Mouse (Mus musculus): Measurements from ENCODE around the gene Iffo1. TPM values are rescaled to one million over a fixed set of nuclear protein-coding genes. Genes with fewer than 3 reads are reported as not detected.

The Iffo1 gene
- polyA plus RNA-seq, 1 experiment from 2014 or later = 10.3 TPM

DNA sequence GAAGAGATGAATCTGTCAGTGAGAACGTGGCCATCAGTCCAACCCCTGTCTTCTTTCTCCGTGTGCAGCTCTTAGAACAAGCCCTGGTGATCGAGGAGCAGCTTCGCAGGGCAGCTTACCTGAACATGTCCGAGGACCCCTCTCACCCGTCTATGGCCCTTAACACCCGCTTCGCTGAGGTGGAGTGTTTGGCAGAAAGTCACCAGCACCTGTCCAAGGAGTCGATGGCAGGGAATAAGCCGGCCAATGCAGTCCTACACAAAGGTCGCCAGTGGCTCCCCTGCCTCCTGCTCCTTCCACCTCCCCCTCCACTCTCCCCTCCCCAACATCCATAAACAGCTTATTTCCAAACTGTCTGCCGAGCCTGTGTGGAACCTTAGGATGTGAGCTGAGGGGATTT, 16.3 kb upstream of the Iffo1 start:
- Histone ChIP-seq H3K9me3 (replicated peaks; ENCODE audit: control insufficient read depth, low read length) (no peaks in the 10 kb centered on the region), H3K9ac (replicated peaks; ENCODE audit: low read length) (no peak overlapping the region), H3K27me3 (ENCODE audit: control insufficient read depth, insufficient read depth, low read length) (no peaks in the 10 kb centered on the region), H3K36me3 (replicated peaks; ENCODE audit: control insufficient read depth, insufficient read depth, low read depth, low read length) (peaks cover 14% of the 10 kb centered on the region), H3K27ac (replicated peaks; ENCODE audit: low read depth, low read length) (no peak overlapping the region), H3K4me3 (ENCODE audit: low read depth, low read length) (no peak overlapping the region), H3K4me1 (ENCODE audit: control insufficient read depth, insufficient read depth, low read length) (no peaks in the 10 kb centered on the region), H3K4me2 (ENCODE audit: low read depth, low read length) (no peak overlapping the region)
- DNase-seq (ENCODE audit: low spot score) = no peak
- no peak for ATAC-seq (replicated peaks; ENCODE audit: insufficient number of reproducible peaks, low FRiP score, low TSS enrichment, low read depth)
- WGBS = 92% methylated on average over 12 of the region's 12 CpGs

DNA sequence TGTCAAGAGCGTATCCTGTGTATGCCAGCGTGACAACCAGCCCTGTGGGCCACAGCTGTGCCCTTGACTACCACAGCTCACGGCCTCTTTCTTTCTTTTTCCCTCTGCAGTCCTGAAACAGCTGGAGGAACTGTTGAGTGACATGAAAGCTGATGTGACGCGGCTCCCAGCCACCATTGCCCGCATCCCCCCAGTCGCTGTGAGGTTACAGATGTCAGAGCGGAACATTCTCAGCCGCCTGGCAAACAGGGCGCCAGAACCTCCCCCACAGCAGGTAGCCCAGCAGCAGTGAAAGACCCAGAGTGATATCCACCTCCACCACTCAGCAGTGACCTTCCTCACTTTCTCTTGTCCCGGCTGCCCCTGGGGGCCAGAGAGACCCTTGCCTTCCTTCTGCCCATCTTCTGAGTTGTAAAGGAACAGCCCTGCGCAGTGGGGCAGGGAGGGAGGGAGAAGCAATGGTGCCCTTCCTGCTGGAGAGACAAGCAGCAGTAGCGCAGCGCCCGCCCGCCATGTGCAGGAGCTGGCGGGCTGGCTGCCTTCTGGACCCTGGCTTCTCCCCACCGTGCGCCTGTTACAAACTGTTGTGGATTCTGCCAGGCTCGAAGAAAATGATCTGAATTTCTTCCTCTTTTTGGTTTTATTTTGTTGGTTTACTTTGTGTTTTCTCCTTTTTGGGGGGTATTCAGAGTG, 15.2 kb upstream of the Iffo1 start:
- Histone ChIP-seq H3K4me1 (ENCODE audit: control insufficient read depth, insufficient read depth, low read length) (no peaks in the 10 kb centered on the region), H3K4me2 (ENCODE audit: low read depth, low read length) (no peak overlapping the region), H3K27me3 (ENCODE audit: control insufficient read depth, insufficient read depth, low read length) (no peaks in the 10 kb centered on the region), H3K4me3 (ENCODE audit: low read depth, low read length) (no peak overlapping the region), H3K9ac (replicated peaks; ENCODE audit: low read length) (no peak overlapping the region), H3K9me3 (replicated peaks; ENCODE audit: control insufficient read depth, low read length) (no peaks in the 10 kb centered on the region), H3K27ac (replicated peaks; ENCODE audit: low read depth, low read length) (no peak overlapping the region), H3K36me3 (replicated peaks; ENCODE audit: control insufficient read depth, insufficient read depth, low read depth, low read length) (peaks cover 10% of the 10 kb centered on the region)
- DNase-seq (ENCODE audit: low spot score) (no peak), ATAC-seq (replicated peaks; ENCODE audit: insufficient number of reproducible peaks, low FRiP score, low TSS enrichment, low read depth) (no peak)
- 90% methylated on average over 20 of the region's 20 CpGs for WGBS

DNA sequence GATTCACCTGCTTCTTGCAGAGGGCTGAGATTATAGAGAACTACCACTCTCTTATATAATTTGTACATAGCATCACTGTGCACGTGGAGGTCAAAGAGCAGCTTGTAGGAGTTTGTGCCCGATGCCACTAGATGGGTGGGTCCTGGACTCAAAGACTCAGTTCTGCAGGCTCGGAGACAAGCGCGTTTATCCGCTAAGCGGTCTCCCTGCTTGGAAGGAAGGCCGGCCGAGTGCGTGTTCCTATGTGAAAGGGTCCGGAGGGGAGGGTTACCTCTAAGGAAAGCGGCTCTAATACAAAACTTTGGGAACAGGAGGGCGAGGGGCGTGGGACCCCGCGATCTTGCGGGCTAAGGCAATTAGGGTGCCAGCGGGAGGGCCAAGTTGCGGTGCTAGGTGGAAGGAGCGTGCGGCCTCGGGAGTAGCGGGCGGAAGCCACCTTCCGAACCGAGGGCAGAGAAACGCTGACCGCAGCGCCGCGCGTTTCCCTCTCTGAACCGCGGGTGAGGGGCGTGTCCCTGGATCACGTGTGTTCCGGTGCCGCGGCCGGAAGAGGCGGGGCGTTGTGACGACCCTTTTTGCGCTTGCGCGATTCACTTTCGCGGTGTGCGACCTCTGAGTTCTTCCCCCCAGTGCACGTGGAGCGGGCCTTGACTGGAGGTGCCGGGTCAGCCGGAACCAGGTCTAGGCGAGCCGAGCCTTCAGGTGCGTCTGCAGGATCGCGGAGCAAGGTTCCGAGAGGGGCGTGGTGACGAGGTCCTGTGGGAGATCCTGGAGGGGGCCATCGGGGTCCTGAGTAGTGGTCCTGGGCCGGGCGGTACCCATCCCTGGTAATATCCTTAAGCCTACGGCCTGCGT, 13.5 kb upstream of the Iffo1 start, which contains the start of gene Nop2:
Nop2 (plus strand) TSS at position 608 of the 855 bp plus-strand sequence.
- no peaks in the 10 kb centered on the region for H3K9me3 ChIP-seq (replicated peaks; ENCODE audit: control insufficient read depth, low read length)
- H3K27ac ChIP-seq (replicated peaks; ENCODE audit: low read depth, low read length) = peak within 1 kb of the TSS; percentile 82
- peaks cover 17% of the 10 kb centered on the region for H3K36me3 ChIP-seq (replicated peaks; ENCODE audit: control insufficient read depth, insufficient read depth, low read depth, low read length)

DNA sequence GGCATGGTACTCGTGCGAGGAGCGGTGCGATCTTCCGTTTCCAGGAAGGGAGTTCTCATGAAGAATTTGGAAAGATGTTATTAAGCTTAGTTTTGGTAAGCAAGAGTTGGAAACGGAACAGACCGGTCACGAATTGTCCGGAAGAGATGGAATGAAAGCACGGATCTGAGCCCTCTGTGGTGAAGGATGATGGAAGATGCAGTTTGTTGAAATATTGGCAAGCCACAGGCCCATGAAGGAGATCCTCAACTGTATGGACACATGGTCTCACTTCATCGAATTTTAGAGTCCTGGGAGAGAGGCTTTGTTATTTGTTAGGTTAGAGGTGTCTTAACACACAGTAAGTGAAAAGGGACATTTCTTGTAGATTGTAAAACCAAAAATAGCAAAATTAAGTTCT, 12.6 kb upstream of the Iffo1 start:
- Histone ChIP-seq H3K9ac (replicated peaks; ENCODE audit: low read length) (peak overlapping the region; percentile 83), H3K27ac (replicated peaks; ENCODE audit: low read depth, low read length) (no peak overlapping the region), H3K27me3 (ENCODE audit: control insufficient read depth, insufficient read depth, low read length) (no peaks in the 10 kb centered on the region), H3K9me3 (replicated peaks; ENCODE audit: control insufficient read depth, low read length) (no peaks in the 10 kb centered on the region), H3K36me3 (replicated peaks; ENCODE audit: control insufficient read depth, insufficient read depth, low read depth, low read length) (peaks cover 15% of the 10 kb centered on the region), H3K4me2 (ENCODE audit: low read depth, low read length) (peak overlapping the region; percentile 79), H3K4me1 (ENCODE audit: control insufficient read depth, insufficient read depth, low read length) (no peaks in the 10 kb centered on the region), H3K4me3 (ENCODE audit: low read depth, low read length) (peak overlapping the region; percentile 93)
- DNase-seq (ENCODE audit: low spot score) = no peak
- 8% methylated on average over 11 of the region's 11 CpGs for WGBS
- ATAC-seq (replicated peaks; ENCODE audit: insufficient number of reproducible peaks, low FRiP score, low TSS enrichment, low read depth) = no peak

More for the DNA sequence above, 13.5 kb upstream of the Iffo1 start, which contains the start of gene Nop2:
- H3K4me3 ChIP-seq (ENCODE audit: low read depth, low read length) = peak within 1 kb of the TSS; percentile 93
- H3K27me3 ChIP-seq (ENCODE audit: control insufficient read depth, insufficient read depth, low read length) = no peaks in the 10 kb centered on the region
- peak within 1 kb of the TSS; percentile 79 for H3K4me2 ChIP-seq (ENCODE audit: low read depth, low read length)
- under 1% methylated on average over 66 of the region's 66 CpGs for WGBS
- DNase-seq (ENCODE audit: low spot score) (peak; percentile 97), ATAC-seq (replicated peaks; ENCODE audit: insufficient number of reproducible peaks, low FRiP score, low TSS enrichment, low read depth) (peak; percentile 87)
- H3K9ac ChIP-seq (replicated peaks; ENCODE audit: low read length) = peak within 1 kb of the TSS; percentile 83
- no peaks in the 10 kb centered on the region for H3K4me1 ChIP-seq (ENCODE audit: control insufficient read depth, insufficient read depth, low read length)

DNA sequence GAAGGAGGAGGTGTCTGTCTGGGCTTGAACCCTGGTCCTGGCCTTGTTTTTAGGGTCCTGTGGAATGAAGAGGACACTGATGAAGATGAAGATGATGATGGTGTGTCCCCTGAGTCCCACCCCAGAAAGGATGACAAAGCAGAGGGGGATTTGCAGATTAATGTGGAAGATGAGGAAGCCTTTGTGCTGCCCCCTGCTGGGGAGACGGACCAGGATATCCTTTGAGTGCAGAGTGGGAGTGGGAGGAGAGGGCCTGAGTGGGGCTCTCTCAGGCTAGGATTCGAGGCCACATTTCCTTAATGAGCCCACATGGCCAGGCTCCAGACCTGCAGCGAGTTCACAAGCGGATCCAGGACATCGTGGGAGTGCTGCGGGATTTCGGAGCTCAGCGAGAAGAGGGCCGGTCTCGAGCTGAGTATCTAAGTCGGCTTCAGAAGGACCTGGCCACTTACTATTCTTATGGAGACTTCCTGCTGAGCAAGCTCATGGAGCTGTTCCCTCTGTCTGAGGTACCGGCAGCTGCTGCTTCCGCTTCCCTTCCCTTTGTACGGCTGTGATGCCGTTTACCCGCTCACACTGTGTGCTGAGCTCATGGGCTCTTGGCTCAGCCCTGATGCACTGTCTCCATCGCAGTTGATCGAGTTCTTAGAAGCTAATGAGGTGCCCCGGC, 7.9 kb upstream of the Iffo1 start:
- 90% methylated on average over 19 of the region's 19 CpGs for WGBS
- Histone ChIP-seq H3K4me1 (ENCODE audit: control insufficient read depth, insufficient read depth, low read length) (no peaks in the 10 kb centered on the region), H3K9me3 (replicated peaks; ENCODE audit: control insufficient read depth, low read length) (no peaks in the 10 kb centered on the region), H3K36me3 (replicated peaks; ENCODE audit: control insufficient read depth, insufficient read depth, low read depth, low read length) (peaks cover 15% of the 10 kb centered on the region), H3K9ac (replicated peaks; ENCODE audit: low read length) (no peak overlapping the region), H3K27ac (replicated peaks; ENCODE audit: low read depth, low read length) (no peak overlapping the region), H3K4me2 (ENCODE audit: low read depth, low read length) (no peak overlapping the region), H3K27me3 (ENCODE audit: control insufficient read depth, insufficient read depth, low read length) (no peaks in the 10 kb centered on the region), H3K4me3 (ENCODE audit: low read depth, low read length) (no peak overlapping the region)
- no peak for ATAC-seq (replicated peaks; ENCODE audit: insufficient number of reproducible peaks, low FRiP score, low TSS enrichment, low read depth)
- peak; percentile 65 for DNase-seq (ENCODE audit: low spot score)

DNA sequence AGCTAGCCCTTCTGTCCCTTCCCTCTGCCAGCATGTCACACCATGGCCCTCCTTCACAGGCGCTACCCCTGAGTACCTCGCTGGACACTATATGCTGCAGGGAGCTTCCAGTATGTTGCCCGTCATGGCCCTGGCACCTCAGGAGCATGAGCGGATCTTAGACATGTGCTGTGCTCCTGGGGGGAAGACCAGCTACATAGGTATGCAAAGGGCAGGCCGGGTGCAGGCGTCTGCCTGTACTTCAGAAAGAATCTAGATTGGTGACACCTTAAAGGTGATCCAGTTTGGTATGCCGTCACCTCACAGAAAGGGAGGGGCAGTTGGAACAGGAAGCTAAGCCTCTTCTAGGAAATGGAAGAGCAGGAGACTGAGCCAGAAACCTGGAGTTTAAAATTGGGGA, 5.3 kb upstream of the Iffo1 start:
- H3K4me2 ChIP-seq (ENCODE audit: low read depth, low read length) = no peak overlapping the region
- no peaks in the 10 kb centered on the region for H3K9me3 ChIP-seq (replicated peaks; ENCODE audit: control insufficient read depth, low read length)
- no peaks in the 10 kb centered on the region for H3K4me1 ChIP-seq (ENCODE audit: control insufficient read depth, insufficient read depth, low read length)
- WGBS = 91% methylated on average over 7 of the region's 7 CpGs
- ATAC-seq (replicated peaks; ENCODE audit: insufficient number of reproducible peaks, low FRiP score, low TSS enrichment, low read depth) (no peak), DNase-seq (ENCODE audit: low spot score) (no peak)
- no peak overlapping the region for H3K27ac ChIP-seq (replicated peaks; ENCODE audit: low read depth, low read length)
- H3K4me3 ChIP-seq (ENCODE audit: low read depth, low read length) = no peak overlapping the region
- no peak overlapping the region for H3K9ac ChIP-seq (replicated peaks; ENCODE audit: low read length)
- peaks cover 16% of the 10 kb centered on the region for H3K36me3 ChIP-seq (replicated peaks; ENCODE audit: control insufficient read depth, insufficient read depth, low read depth, low read length)
- no peaks in the 10 kb centered on the region for H3K27me3 ChIP-seq (ENCODE audit: control insufficient read depth, insufficient read depth, low read length)

DNA sequence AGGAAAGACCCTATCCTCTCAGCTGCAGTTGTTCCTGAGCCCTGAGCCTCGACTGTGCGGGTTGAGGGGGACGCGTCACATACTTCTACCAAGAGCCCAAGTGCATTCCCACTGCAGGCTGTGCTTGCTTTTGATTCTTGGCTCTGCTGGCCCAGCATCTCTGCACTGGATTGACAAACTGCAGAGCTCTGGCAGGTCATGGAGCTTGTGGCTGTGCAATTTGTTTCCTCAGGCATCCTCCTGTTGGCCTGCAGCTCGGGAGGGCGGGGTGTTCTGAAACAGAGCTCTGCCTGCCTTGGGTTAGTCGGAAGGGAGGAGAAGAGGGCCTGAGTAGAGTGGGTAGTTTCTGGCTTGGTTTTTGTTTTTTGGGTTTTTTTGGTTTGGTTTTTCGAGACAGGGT, 2.6 kb upstream of the Iffo1 start:
- H3K4me1 ChIP-seq (ENCODE audit: control insufficient read depth, insufficient read depth, low read length) = no peaks in the 10 kb centered on the region
- no peak overlapping the region for H3K4me2 ChIP-seq (ENCODE audit: low read depth, low read length)
- DNase-seq (ENCODE audit: low spot score) (no peak), ATAC-seq (replicated peaks; ENCODE audit: insufficient number of reproducible peaks, low FRiP score, low TSS enrichment, low read depth) (no peak)
- H3K27me3 ChIP-seq (ENCODE audit: control insufficient read depth, insufficient read depth, low read length) = no peaks in the 10 kb centered on the region
- H3K27ac ChIP-seq (replicated peaks; ENCODE audit: low read depth, low read length) = no peak overlapping the region
- peaks cover 8% of the 10 kb centered on the region; the same call in 1 of the 2 replicates for H3K36me3 ChIP-seq (replicated peaks; ENCODE audit: control insufficient read depth, insufficient read depth, low read depth, low read length)
- no peak overlapping the region for H3K9ac ChIP-seq (replicated peaks; ENCODE audit: low read length)
- WGBS = 95% methylated on average over 8 of the region's 8 CpGs
- H3K4me3 ChIP-seq (ENCODE audit: low read depth, low read length) = no peak overlapping the region
- H3K9me3 ChIP-seq (replicated peaks; ENCODE audit: control insufficient read depth, low read length) = no peaks in the 10 kb centered on the region
